Mouse (Mus musculus) midbrain, postnatal 0 days (tissue): ENCODE results near the gene Tmem97. TPM values are rescaled to one million over a fixed set of nuclear protein-coding genes. Genes with fewer than 3 reads are reported as not detected.

ENCODE experiments used
- ATAC-seq: fragments of 200-750 bp; cut with Nextera tagmentation; 2 replicates; pipeline ENCODE4 v1.8.0; 2017; ENCODE audit warnings: moderate number of reproducible peaks, mild to moderate bottlenecking, moderate TSS enrichment, moderate library complexity; ENCODE audit not compliant: low FRiP score
- DNase-seq: peaks from one replicate; pipeline ENCODE4 v3.0.0-alpha.2; 2015; ENCODE audit warnings: low spot score
- H3K27ac ChIP-seq: fragments of 300-500 bp; sonication (generic); 2 replicates; pipeline ENCODE4 v1.5.1; 2014; ENCODE audit warnings: low read depth, mild to moderate bottlenecking, low read length, mixed read lengths
- H3K27me3 ChIP-seq: fragments of 300-500 bp; sonication (generic); 2 replicates; pipeline ENCODE4 v1.6.1; 2014; ENCODE audit warnings: low read length, control low read depth, mixed read lengths; ENCODE audit not compliant: insufficient read depth
- H3K36me3 ChIP-seq: fragments of 300-500 bp; sonication (generic); 2 replicates; pipeline ENCODE4 v1.6.1; 2014; ENCODE audit warnings: low read length, control low read depth, mixed read lengths; ENCODE audit not compliant: insufficient read depth
- H3K4me1 ChIP-seq: fragments of 300-500 bp; sonication (generic); 2 replicates; pipeline ENCODE4 v1.6.1; 2014; ENCODE audit warnings: mild to moderate bottlenecking, control low read depth, antibody characterized with exemption, low read length, mixed read lengths; ENCODE audit not compliant: insufficient read depth
- H3K4me2 ChIP-seq: fragments of 300-500 bp; sonication (generic); 2 replicates; pipeline ENCODE4 v1.6.1; 2014; ENCODE audit warnings: low read depth, mild to moderate bottlenecking, low read length, mixed read lengths; ENCODE audit not compliant: poor library complexity, severe bottlenecking
- H3K4me3 ChIP-seq: fragments of 300-500 bp; sonication (generic); 2 replicates; pipeline ENCODE4 v1.5.1; 2014; ENCODE audit warnings: low read depth, mild to moderate bottlenecking, low read length, moderate library complexity
- H3K9ac ChIP-seq: fragments of 300-500 bp; sonication (generic); replicated peaks from 2 replicates; pipeline ENCODE4 v1.6.1; 2014; ENCODE audit warnings: mild to moderate bottlenecking, low read length, moderate library complexity, mixed read lengths; ENCODE audit not compliant: poor library complexity, severe bottlenecking
- H3K9me3 ChIP-seq: fragments of 300-500 bp; sonication (generic); 2 replicates; pipeline ENCODE4 v1.6.1; 2016; ENCODE audit warnings: low read length, control low read depth
- CTCF ChIP-seq: IDR thresholded peaks from 2 replicates; pipeline ENCODE4 v1.5.1; 2016; ENCODE audit warnings: antibody characterized with exemption, mild to moderate bottlenecking
- WGBS: fragments of 180-500 bp; shearing (Covaris S2); extraction: QIAGEN DNeasy Blood & Tissue Kit; methylation state at CpG from one replicate; pipeline ENCODE4 v1.1.7; 2014; 5-methylcytosine and 5-hydroxymethylcytosine counted together
- polyA plus RNA-seq: library from polyadenylated mRNA; unstranded; fragments of >200 nt; fragmentation: Nextera tagmentation; extraction: Ambion mirVana; gene quantifications from 2 replicates; pipeline ENCODE4 v1.2.1, GENCODE M21; 2015
- total RNA-seq: library from RNA; depleted of rRNA; stranded (reverse); fragments of >200 nt; gene quantifications from 2 replicates; pipeline ENCODE4 v1.2.3, GENCODE M21; 2014

Gene Tmem97
- total and polyA plus RNA-seq, 2 experiments from 2014 or later = 41.4 to 45.5 TPM

GRCm38 (mm10) chr11:78515549-78516325, 34.8 kb downstream of the Tmem97 start:
- no peaks in the 10 kb centered on the region for H3K27me3 ChIP-seq
- no peak overlapping the region for H3K4me2 ChIP-seq
- no peak overlapping the region for H3K9ac ChIP-seq
- DNase-seq = no peak
- WGBS = 55% methylated on average over 2 of the region's 2 CpGs
- ATAC-seq = no peak
- peak; percentile 61 for TF ChIP-seq CTCF
- H3K27ac ChIP-seq = no peak overlapping the region
- H3K4me3 ChIP-seq = no peak overlapping the region
- H3K9me3 ChIP-seq = no peaks in the 10 kb centered on the region
- peaks cover 6% of the 10 kb centered on the region; the same call in 1 of the 2 replicates for H3K4me1 ChIP-seq
- H3K36me3 ChIP-seq = peaks cover 38% of the 10 kb centered on the region

GRCm38 (mm10) chr11:78513106-78513790, 37.3 kb downstream of the Tmem97 start:
- TF ChIP-seq CTCF = no peak
- DNase-seq (no peak), ATAC-seq (no peak)
- Histone ChIP-seq H3K4me3 (peak overlapping the region; percentile 83), H3K9ac (peak overlapping the region; percentile 89; the same call in 1 of the 2 replicates), H3K27me3 (no peaks in the 10 kb centered on the region), H3K36me3 (peaks cover 24% of the 10 kb centered on the region), H3K4me2 (peak overlapping the region; percentile 92), H3K9me3 (no peaks in the 10 kb centered on the region), H3K27ac (no peak overlapping the region), H3K4me1 (peaks cover 6% of the 10 kb centered on the region; the same call in 1 of the 2 replicates)
- 71% methylated on average over 3 of the region's 3 CpGs for WGBS

- TF ChIP-seq CTCF = 0 out of 2 replicates have a peak, but pooled peaks have one; percentile 1
- Histone ChIP-seq H3K4me3 (peak within 1 kb of the TSS; percentile 83), H3K4me1 (peaks cover 6% of the 10 kb centered on the region; the same call in 1 of the 2 replicates), H3K27ac (peak within 1 kb of the TSS; percentile 88), H3K27me3 (no peaks in the 10 kb centered on the region), H3K9ac (peak within 1 kb of the TSS; percentile 89), H3K4me2 (peak within 1 kb of the TSS; percentile 92), H3K36me3 (peaks cover 22% of the 10 kb centered on the region), H3K9me3 (no peaks in the 10 kb centered on the region)
- WGBS = under 1% methylated on average over 59 of the region's 67 CpGs
- DNase-seq (peak; percentile 96), ATAC-seq (peak; percentile 96)
These were observed 38.3 kb downstream of the Tmem97 start, which contains the start of the genes Tmem199 and Poldip2 for GRCm38 (mm10) chr11:78512025-78512957. TSS of gene Tmem199 (minus strand) at chr11:78512172. TSS of gene Poldip2 (plus strand) at chr11:78512193.

GRCm38 (mm10) chr11:78509148-78509547, 41.4 kb downstream of the Tmem97 start:
- Histone ChIP-seq H3K36me3 (peaks cover 23% of the 10 kb centered on the region), H3K9me3 (no peaks in the 10 kb centered on the region), H3K27me3 (no peaks in the 10 kb centered on the region), H3K27ac (no peak overlapping the region), H3K4me3 (no peak overlapping the region), H3K4me1 (peaks cover 6% of the 10 kb centered on the region; the same call in 1 of the 2 replicates), H3K4me2 (no peak overlapping the region), H3K9ac (no peak overlapping the region)
- DNase-seq = peak; percentile 38
- WGBS = 76% methylated on average over 5 of the region's 5 CpGs
- no peak for ATAC-seq
- peak; percentile 69 for TF ChIP-seq CTCF

GRCm38 (mm10) chr11:78505430-78505829, 45.1 kb downstream of the Tmem97 start:
- H3K4me3 ChIP-seq = no peak overlapping the region
- H3K27me3 ChIP-seq = no peaks in the 10 kb centered on the region
- no peaks in the 10 kb centered on the region for H3K9me3 ChIP-seq
- H3K4me1 ChIP-seq = no peaks in the 10 kb centered on the region
- DNase-seq (no peak), ATAC-seq (no peak)
- peaks cover 23% of the 10 kb centered on the region for H3K36me3 ChIP-seq
- H3K27ac ChIP-seq = no peak overlapping the region
- no peak overlapping the region for H3K4me2 ChIP-seq
- TF ChIP-seq CTCF = no peak
- H3K9ac ChIP-seq = no peak overlapping the region
- WGBS = 89% methylated on average over 3 of the region's 3 CpGs
